Mouse (Mus musculus): ENCODE measurements around the gene Fam161a.

DNA sequence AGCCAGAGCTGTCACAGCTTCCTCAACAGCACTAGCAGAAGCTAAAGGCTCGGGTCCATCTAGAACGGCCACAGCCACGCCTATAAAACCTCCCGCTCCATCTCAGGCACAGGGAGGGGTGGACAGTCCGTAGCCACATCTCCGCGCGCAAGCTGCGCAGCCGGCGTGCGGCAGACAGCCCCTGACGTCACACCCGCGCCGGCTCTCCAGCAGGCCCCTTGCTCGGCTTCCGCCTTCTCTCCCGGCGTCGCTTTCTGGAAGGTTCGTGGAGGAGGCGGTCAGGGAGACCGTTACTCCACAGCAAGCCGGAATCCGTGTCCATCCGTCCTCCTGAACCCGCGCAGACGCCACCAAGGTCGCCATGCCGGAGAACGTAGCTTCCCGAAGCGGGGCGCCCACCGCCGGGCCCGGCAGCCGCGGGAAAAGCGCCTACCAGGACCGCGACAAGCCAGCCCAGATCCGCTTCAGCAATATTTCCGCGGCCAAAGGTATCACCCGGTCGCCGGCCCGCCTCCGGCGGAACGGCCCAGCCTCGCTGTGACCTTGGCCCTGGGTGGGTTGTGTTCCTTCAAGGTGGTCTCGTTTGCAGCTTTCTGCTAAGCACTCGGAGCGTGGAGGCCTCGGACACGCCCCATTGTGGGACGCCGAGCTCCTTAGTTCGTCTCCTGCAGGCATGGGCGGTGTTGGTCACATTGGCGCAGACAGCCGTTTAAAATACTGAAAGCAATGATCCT is 16.8 kb upstream of the Fam161a start, which contains the start of gene Cct4:
- TF ChIP-seq EP300 (optimal IDR thresholded peaks at IDR 0.05) (no peak), CTCF (IDR thresholded peaks at IDR 0.05; ENCODE audit: low read depth) (no peak)

Data from stomach, postnatal 0 days (tissue).